Mouse (Mus musculus) embryonic facial prominence, embryonic 13.5 days (tissue): ENCODE measurements around the gene Col11a2. TPM values are rescaled to one million over a fixed set of nuclear protein-coding genes. Genes with fewer than 3 reads are reported as not detected.

ENCODE experiments used
- ATAC-seq: fragments of 200-750 bp; cut with Nextera tagmentation; 2 replicates; pipeline ENCODE4 v1.8.0; 2017; ENCODE audit warnings: low read depth; ENCODE audit not compliant: insufficient number of reproducible peaks, insufficient read depth, low FRiP score, low TSS enrichment
- H3K27ac ChIP-seq: fragments of 300-500 bp; sonication (generic); 2 replicates; pipeline ENCODE4 v1.5.1; 2015; ENCODE audit warnings: moderate library complexity, mild to moderate bottlenecking, inconsistent platforms
- H3K27me3 ChIP-seq: fragments of 300-500 bp; sonication (generic); 2 replicates; pipeline ENCODE4 v1.6.1; 2015; ENCODE audit warnings: mild to moderate bottlenecking, inconsistent platforms
- H3K36me3 ChIP-seq: fragments of 300-500 bp; sonication (generic); 2 replicates; pipeline ENCODE4 v1.6.1; 2015; ENCODE audit warnings: mild to moderate bottlenecking, inconsistent platforms
- H3K4me1 ChIP-seq: fragments of 300-500 bp; sonication (generic); 2 replicates; pipeline ENCODE4 v1.6.1; 2015; ENCODE audit warnings: inconsistent platforms
- H3K4me2 ChIP-seq: fragments of 300-500 bp; sonication (generic); 2 replicates; pipeline ENCODE4 v1.6.1; 2015; ENCODE audit warnings: moderate library complexity, mild to moderate bottlenecking, inconsistent platforms
- H3K4me3 ChIP-seq: fragments of 300-500 bp; sonication (generic); 2 replicates; pipeline ENCODE4 v1.5.1; 2015; ENCODE audit warnings: mild to moderate bottlenecking, inconsistent platforms
- H3K9ac ChIP-seq: fragments of 300-500 bp; sonication (generic); 2 replicates; pipeline ENCODE4 v1.6.1; 2015; ENCODE audit warnings: mild to moderate bottlenecking, inconsistent platforms
- H3K9me3 ChIP-seq: fragments of 300-500 bp; sonication (generic); 2 replicates; pipeline ENCODE4 v1.6.1; 2016; ENCODE audit warnings: inconsistent platforms
- WGBS: fragments of 180-500 bp; shearing (Covaris S2); methylation state at CpG from one replicate; pipeline ENCODE4 v1.1.7; 2015; ENCODE audit warnings: mixed read lengths; 5-methylcytosine and 5-hydroxymethylcytosine counted together
- polyA plus RNA-seq: library from polyadenylated mRNA; unstranded; fragments of >200 nt; fragmentation: Nextera tagmentation; extraction: Ambion mirVana; gene quantifications from 2 replicates; pipeline ENCODE4 v1.2.1, GENCODE M21; 2015

Col11a2 gene
- polyA plus RNA-seq, 1 experiment from 2014 or later: 23.7 TPM

DNA sequence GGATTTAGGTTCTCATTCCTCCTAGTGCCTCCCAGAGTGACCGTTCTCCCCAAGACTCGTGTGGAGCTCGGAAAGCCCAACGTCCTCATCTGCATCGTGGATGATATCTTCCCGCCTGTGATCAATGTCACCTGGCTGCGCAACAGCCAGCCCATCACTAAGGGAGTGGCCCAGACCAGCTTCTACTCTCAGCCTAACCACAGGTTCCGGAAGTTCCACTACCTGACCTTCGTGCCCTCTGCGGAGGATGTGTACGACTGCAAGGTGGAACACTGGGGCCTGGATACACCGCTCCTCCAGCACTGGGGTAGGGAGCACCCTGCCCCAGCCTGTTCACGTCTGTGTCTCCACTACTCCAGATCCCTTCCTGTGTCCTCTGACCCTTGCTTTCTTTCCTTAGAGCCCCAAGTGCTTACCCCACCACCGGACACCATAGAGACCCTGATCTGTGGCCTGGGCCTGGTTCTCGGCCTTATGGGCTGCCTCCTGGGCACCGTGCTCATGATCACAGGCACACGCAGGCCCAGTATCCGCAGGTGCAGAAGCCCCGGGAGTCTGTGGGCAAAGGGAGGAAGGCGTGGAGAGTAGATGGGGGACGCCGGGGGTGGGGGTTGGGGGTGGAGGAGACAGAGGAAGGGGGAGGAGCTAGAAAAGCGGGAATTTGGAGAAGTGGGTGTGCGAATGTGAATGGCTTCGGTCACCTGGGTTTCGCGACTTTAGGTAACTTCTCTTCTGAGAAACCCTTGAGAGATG, 55.2 kb downstream of the Col11a2 start:
- Histone ChIP-seq H3K4me3 (no peak overlapping the region), H3K4me1 (peaks cover 5% of the 10 kb centered on the region; the same call in 1 of the 2 replicates), H3K27ac (no peak overlapping the region), H3K9me3 (no peaks in the 10 kb centered on the region), H3K27me3 (no peaks in the 10 kb centered on the region), H3K9ac (no peak overlapping the region), H3K4me2 (no peak overlapping the region), H3K36me3 (no peaks in the 10 kb centered on the region)
- ATAC-seq: no peak
- WGBS: 82% methylated on average over 27 of the region's 27 CpGs

DNA sequence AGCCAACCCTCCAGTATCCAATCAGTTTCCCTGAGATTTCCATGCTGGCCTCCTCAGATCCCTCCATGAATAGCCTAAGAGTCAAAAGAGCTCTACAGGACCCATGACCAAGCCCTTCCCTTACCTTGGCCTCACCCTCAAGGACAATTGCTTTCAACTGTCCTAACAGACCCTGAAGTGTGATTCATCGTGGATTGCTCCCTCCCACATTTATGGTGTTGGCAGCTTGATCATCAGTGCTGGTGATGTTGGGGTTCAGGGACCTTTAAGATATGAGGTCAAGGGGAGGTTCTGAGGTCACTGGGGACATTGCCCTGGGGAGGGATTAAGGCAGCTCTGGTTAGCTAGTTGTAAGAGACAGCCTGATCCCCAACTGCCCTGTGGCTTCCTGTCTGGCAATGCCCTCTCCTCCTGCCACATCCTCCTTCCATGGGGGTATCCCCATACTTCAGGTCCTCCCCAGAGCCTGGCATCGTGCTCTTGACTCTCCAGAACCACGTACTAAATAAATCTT, 57.3 kb downstream of the Col11a2 start:
- 78% methylated on average over 3 of the region's 3 CpGs for WGBS
- no peak for ATAC-seq

GRCm38 (mm10) chr17:34097272-34097671, 58.0 kb downstream of the Col11a2 start:
- Histone ChIP-seq H3K27me3 (no peaks in the 10 kb centered on the region), H3K4me3 (no peak overlapping the region), H3K4me1 (peaks cover 9% of the 10 kb centered on the region; the same call in 1 of the 2 replicates), H3K9me3 (no peaks in the 10 kb centered on the region), H3K36me3 (no peaks in the 10 kb centered on the region), H3K9ac (no peak overlapping the region), H3K27ac (no peak overlapping the region), H3K4me2 (no peak overlapping the region)
- ATAC-seq: no peak
- 60% methylated on average over 5 of the region's 5 CpGs for WGBS

More for the DNA sequence above, 57.3 kb downstream of the Col11a2 start:
- H3K4me1 ChIP-seq: peaks cover 9% of the 10 kb centered on the region; the same call in 1 of the 2 replicates
- no peak overlapping the region for H3K4me2 ChIP-seq
- no peak overlapping the region for H3K4me3 ChIP-seq
- no peaks in the 10 kb centered on the region for H3K9me3 ChIP-seq
- H3K27me3 ChIP-seq: no peaks in the 10 kb centered on the region
- H3K36me3 ChIP-seq: no peaks in the 10 kb centered on the region
- no peak overlapping the region for H3K9ac ChIP-seq
- H3K27ac ChIP-seq: no peak overlapping the region

DNA sequence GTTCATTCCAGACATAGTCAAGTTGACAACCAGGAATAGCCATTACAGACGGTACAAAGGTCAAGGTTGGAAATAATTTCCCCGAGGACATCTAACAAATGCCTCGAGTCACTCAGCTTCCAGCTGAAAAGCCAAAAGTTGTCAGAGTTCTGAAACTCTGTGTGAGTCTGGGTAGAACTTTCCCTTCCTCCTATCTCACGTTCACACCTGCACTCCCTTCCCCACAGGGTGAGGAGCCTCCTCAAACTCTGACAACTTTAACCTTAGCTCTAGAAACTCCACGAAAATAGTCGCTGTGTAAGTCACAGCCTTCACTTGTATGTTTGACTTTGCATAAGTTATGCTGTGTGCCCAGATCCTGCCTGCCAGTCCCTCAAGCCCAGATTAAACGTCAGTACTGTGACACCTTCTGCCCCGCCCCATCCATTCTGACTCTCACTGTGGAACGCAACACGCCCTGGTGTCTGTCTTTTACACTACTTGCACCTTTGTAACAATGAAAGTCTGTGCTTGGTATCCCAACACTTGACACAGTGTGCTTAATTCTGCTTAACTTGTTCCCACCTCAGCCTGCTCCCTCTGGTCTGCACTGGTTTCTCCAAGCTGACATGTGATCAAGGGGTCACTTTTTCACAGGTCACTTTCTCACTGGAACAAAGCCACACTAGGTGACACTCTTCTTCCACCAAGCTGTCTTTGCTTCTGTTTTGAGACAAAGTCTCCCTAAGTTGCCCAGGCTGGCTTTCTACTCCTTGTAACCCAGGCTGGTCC, 59.7 kb downstream of the Col11a2 start:
- no peak overlapping the region for H3K4me2 ChIP-seq
- 60% methylated on average over 10 of the region's 10 CpGs for WGBS
- no peak overlapping the region for H3K27ac ChIP-seq
- H3K4me1 ChIP-seq: peaks cover 4% of the 10 kb centered on the region; the same call in 1 of the 2 replicates
- H3K9me3 ChIP-seq: no peaks in the 10 kb centered on the region
- no peak for ATAC-seq
- no peak overlapping the region for H3K4me3 ChIP-seq
- no peaks in the 10 kb centered on the region for H3K27me3 ChIP-seq
- no peaks in the 10 kb centered on the region for H3K36me3 ChIP-seq
- no peak overlapping the region for H3K9ac ChIP-seq

GRCm38 (mm10) chr17:34099531-34099930, 60.3 kb downstream of the Col11a2 start:
- H3K9ac ChIP-seq: no peak overlapping the region
- no peak for ATAC-seq
- no peaks in the 10 kb centered on the region for H3K27me3 ChIP-seq
- no peak overlapping the region for H3K4me3 ChIP-seq
- WGBS: 56% methylated on average over 5 of the region's 5 CpGs
- H3K27ac ChIP-seq: no peak overlapping the region
- H3K36me3 ChIP-seq: no peaks in the 10 kb centered on the region
- H3K4me1 ChIP-seq: peaks cover 4% of the 10 kb centered on the region; the same call in 1 of the 2 replicates
- no peaks in the 10 kb centered on the region for H3K9me3 ChIP-seq
- H3K4me2 ChIP-seq: no peak overlapping the region

DNA sequence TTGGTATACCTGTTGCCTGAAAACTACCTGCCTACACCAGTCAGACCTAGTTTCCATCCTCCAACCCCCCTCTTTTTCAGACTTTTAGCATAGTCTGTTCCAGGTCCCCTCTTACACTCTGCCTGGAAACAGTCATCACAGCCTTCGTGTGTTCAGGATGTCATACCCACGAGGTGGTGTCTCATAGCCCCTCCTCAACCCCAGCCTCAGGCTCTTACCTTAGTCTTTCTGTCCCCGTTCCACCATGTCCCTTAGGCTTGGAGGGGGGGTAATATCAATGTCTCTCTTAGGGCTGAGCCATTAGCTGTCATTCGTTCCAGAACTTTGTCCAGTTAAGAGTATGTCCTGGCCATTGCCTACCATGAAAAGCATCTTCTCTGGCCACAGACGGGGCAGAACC, 61.9 kb downstream of the Col11a2 start:
- Histone ChIP-seq H3K4me1 (peaks cover 4% of the 10 kb centered on the region; the same call in 1 of the 2 replicates), H3K36me3 (no peaks in the 10 kb centered on the region), H3K9me3 (no peaks in the 10 kb centered on the region), H3K4me2 (no peak overlapping the region), H3K4me3 (no peak overlapping the region), H3K9ac (no peak overlapping the region), H3K27me3 (no peaks in the 10 kb centered on the region), H3K27ac (no peak overlapping the region)
- 29% methylated on average over 5 of the region's 5 CpGs for WGBS
- ATAC-seq: no peak

GRCm38 (mm10) chr17:34101604-34102032, 62.4 kb downstream of the Col11a2 start:
- Histone ChIP-seq H3K9ac (no peak overlapping the region), H3K4me2 (peak overlapping the region; percentile 32), H3K27ac (no peak overlapping the region), H3K4me1 (peaks cover 4% of the 10 kb centered on the region; the same call in 1 of the 2 replicates), H3K4me3 (no peak overlapping the region), H3K9me3 (no peaks in the 10 kb centered on the region), H3K27me3 (no peaks in the 10 kb centered on the region), H3K36me3 (no peaks in the 10 kb centered on the region)
- WGBS: 9% methylated on average over 12 of the region's 12 CpGs
- ATAC-seq: no peak

DNA sequence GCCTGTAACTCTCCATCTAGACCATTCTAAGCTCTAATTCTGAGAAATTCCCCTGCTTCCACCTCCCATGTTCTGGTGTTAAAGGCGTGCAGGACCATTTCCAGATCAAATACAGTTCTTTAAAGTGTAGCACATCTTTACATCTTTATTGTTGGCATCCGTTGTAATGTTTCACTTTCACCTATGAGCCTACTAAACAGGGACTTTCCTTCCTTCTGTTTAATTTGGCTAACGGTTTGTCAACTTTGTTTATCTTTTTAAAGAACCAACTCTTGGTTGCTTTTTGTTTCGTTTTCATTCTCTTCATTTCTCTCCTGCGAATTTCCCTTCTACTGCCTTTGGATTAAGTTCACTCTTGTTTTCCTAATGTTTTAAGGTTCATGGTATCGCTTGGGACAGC, 63.6 kb downstream of the Col11a2 start:
- H3K4me3 ChIP-seq: no peak overlapping the region
- H3K27ac ChIP-seq: no peak overlapping the region

DNA sequence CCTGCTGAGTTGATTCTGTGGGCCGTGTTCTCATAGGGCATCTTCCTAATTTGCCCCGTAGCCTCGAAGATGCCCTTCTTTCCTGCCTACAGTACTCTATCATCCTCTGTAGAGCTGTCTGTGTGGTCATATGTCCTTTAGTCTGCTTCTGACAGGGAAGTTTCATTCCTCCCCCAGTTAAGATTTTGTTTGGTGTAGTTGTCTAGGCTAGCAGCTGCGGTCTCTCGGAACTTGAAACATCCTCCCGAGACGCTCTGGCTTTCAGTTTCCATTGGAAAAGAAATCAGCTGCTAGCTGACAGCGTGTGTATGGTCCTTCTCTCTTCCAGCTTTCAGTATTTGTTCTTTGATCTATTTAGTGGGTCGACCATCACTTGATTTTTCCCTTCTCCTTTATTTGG, 65.6 kb downstream of the Col11a2 start:
- 87% methylated on average over 9 of the region's 9 CpGs for whole genome bisulfite sequencing
- ATAC-seq: no peak
- no peak overlapping the region for H3K4me3 ChIP-seq
- H3K27me3 ChIP-seq: no peaks in the 10 kb centered on the region
- H3K27ac ChIP-seq: no peak overlapping the region
- no peak overlapping the region for H3K4me2 ChIP-seq
- H3K9me3 ChIP-seq: no peaks in the 10 kb centered on the region
- no peak overlapping the region for H3K9ac ChIP-seq
- no peaks in the 10 kb centered on the region; the same call in 1 of the 2 replicates for H3K4me1 ChIP-seq
- H3K36me3 ChIP-seq: peaks cover 9% of the 10 kb centered on the region

More for the DNA sequence above, 63.6 kb downstream of the Col11a2 start:
- no peak overlapping the region for H3K4me2 ChIP-seq
- no peaks in the 10 kb centered on the region for H3K27me3 ChIP-seq
- peaks cover 4% of the 10 kb centered on the region; the same call in 1 of the 2 replicates for H3K4me1 ChIP-seq
- ATAC-seq: no peak
- no peak overlapping the region for H3K9ac ChIP-seq
- WGBS: 81% methylated on average over 6 of the region's 6 CpGs
- no peaks in the 10 kb centered on the region for H3K36me3 ChIP-seq
- no peaks in the 10 kb centered on the region for H3K9me3 ChIP-seq

GRCm38 (mm10) chr17:34106555-34106954, 67.3 kb downstream of the Col11a2 start:
- H3K9ac ChIP-seq: no peak overlapping the region
- H3K27me3 ChIP-seq: no peaks in the 10 kb centered on the region
- H3K4me2 ChIP-seq: no peak overlapping the region
- WGBS: 84% methylated on average over 7 of the region's 7 CpGs
- ATAC-seq: no peak
- no peaks in the 10 kb centered on the region for H3K9me3 ChIP-seq
- H3K27ac ChIP-seq: no peak overlapping the region
- peaks cover 27% of the 10 kb centered on the region for H3K36me3 ChIP-seq
- H3K4me3 ChIP-seq: no peak overlapping the region
- H3K4me1 ChIP-seq: no peaks in the 10 kb centered on the region; the same call in 1 of the 2 replicates

DNA sequence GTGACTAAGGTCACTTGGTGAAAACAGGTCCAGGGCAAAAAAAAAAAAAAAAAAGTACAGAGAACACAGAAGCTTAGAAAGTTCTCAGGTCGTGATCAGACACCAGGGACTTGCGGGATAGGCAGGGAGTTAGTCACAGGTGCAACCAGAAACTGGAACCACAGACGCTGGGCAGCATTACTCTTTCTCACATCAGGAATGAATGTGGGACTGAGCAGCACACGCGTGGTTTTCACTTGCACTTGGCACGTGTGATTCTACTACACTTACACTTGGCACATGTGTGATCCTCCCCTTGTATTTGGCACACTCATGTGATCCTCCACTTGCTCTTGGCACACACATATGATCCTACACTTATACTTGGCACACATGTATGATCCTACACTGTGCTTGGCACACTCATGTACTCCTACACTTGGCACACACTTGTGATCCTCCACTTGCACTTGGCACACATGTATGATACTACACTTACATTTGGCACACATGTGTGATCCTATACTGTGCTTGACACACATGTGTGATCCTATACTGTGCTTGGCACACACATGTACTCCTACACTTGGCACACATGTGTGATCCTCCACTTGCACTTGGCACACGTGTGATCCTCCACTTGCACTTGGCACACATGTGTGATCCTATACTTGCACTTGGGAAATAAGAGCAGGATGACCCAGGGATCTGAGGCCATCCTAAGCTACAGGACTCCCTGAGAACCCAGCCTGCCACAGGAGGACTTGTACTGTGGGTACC, 68.1 kb downstream of the Col11a2 start:
- Histone ChIP-seq H3K4me2 (no peak overlapping the region), H3K27ac (no peak overlapping the region), H3K27me3 (no peaks in the 10 kb centered on the region), H3K36me3 (peaks cover 34% of the 10 kb centered on the region), H3K9ac (no peak overlapping the region), H3K4me3 (no peak overlapping the region), H3K4me1 (peaks cover 2% of the 10 kb centered on the region; the same call in 1 of the 2 replicates), H3K9me3 (no peaks in the 10 kb centered on the region)
- WGBS: 73% methylated on average over 7 of the region's 7 CpGs
- 0 out of 2 replicates have a peak, but pooled peaks have one; percentile 32 for ATAC-seq
